In the genomic region with DNA sequence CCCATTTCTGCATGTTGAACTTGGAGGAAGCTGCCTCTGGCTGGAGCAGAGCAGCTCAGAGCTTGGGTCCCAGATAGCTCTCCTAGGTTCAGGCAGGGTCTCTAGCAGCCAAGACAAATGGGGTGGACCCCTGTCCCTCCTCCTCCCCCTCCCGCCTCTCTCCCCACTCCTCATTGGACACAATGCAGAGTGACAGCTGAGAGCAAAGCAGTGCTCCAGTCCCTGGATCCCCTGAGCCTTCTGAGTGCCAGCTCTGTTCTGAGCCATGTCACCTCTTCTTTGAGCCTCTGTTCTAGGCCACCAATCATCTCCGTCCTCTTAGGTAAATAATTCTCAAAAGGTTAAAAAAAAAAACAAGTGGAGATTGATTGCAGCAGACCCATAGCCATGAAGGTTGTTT, we compare ENCODE assay signal across 16 mouse cellular contexts.
"Had no signal": no experiment of that assay in that cellular context is flagged by ENCODE, and none has a peak within 500 bp of the region (broad histone marks: within the 10 kb centered on the region; RNA-seq: fewer than 3 reads in every experiment).

No protein-coding gene starts in this region.

- H3K4me1 ChIP-seq: lung, embryonic 15.5 days; megakaryocyte, embryonic 14.5 days; midbrain, embryonic 12.5 days; midbrain, embryonic 15.5 days; stomach, embryonic 15.5 days had no signal

- H3K9ac ChIP-seq: lung, embryonic 15.5 days; midbrain, embryonic 12.5 days; midbrain, embryonic 15.5 days; neural tube, embryonic 12.5 days; stomach, embryonic 15.5 days had no signal

- H3K27me3 ChIP-seq: lung, embryonic 15.5 days; midbrain, embryonic 12.5 days; midbrain, embryonic 15.5 days; neural tube, embryonic 12.5 days; stomach, embryonic 15.5 days had no signal

- H3K9me3 ChIP-seq: lung, embryonic 15.5 days; megakaryocyte, embryonic 14.5 days; midbrain, embryonic 12.5 days; midbrain, embryonic 15.5 days; neural tube, embryonic 12.5 days; stomach, embryonic 15.5 days had no signal

- DNase-seq: lung, adult 2 months; lung, postnatal 14 days; lung, postnatal 36 days; right cerebral cortex, postnatal 14 days; thymus, adult 2 months; thymus, postnatal 25 days; thymus, postnatal 4 days had no signal

- ATAC-seq: lung, postnatal 0 days; midbrain, embryonic 15.5 days had no signal

- H3K36me3 ChIP-seq: lung, embryonic 15.5 days; midbrain, embryonic 12.5 days; midbrain, embryonic 15.5 days; neural tube, embryonic 12.5 days; stomach, embryonic 15.5 days had no signal

- H3K27ac ChIP-seq: lung, embryonic 15.5 days; macrophage; midbrain, embryonic 12.5 days; midbrain, embryonic 15.5 days; neural tube, embryonic 12.5 days; stomach, embryonic 15.5 days; stomach, postnatal 0 days had no signal

- H3K4me3 ChIP-seq: lung, embryonic 15.5 days; megakaryocyte, embryonic 14.5 days; midbrain, embryonic 12.5 days; midbrain, embryonic 15.5 days; neural tube, embryonic 12.5 days; stomach, embryonic 15.5 days had no signal

- H3K4me2 ChIP-seq: lung, embryonic 15.5 days; midbrain, embryonic 12.5 days; midbrain, embryonic 15.5 days; neural tube, embryonic 12.5 days; stomach, embryonic 15.5 days had no signal
